In the genomic region with DNA sequence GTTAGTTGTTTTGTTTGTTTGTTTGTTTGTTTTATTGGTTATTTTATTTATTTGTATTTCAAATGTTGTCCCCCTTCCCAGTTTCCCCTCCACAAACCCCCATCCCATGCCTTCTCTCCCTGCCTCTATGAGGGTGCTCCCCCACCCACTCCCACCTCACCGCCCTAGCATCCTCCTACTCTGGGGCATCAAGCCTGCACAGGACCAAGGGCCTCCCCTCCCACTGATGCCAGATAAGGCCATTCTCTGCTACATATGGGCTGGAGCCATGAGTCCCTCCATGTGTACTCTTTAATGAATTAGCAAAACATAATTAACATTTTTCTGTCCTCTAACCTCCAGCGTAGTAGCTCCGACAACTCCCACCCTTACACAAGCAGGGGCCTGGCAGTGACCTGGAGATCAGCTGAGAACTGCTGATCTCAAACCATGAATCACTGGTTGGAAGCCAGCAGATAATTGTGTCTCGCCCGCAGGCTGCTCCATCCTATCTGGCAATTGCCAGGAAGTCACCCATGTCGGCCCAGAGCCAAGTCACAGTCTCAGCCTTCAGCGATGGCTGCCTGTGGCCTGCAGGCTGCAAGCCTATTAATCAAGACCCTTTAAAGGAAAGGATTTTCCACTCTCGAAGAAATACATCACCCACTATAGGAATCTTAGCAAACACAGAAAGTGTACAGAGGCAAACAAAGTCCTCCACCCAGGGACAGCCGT, we compare ENCODE assay signal across 9 mouse cellular contexts.
DNase-seq lines count a peak whose midpoint lies in the region; ATAC-seq and TF ChIP-seq lines count a peak whose summit lies in the region.
"Had no signal": no experiment of that assay in that cellular context is flagged by ENCODE, and none has a peak within 500 bp of the region (broad histone marks: within the 10 kb centered on the region; RNA-seq: fewer than 3 reads in every experiment).

No protein-coding gene starts in this region.

- WGBS in stomach, postnatal 0 days: 25% methylated on average over 9 of the region's 9 CpGs

- no peak for TF ChIP-seq CTCF in stomach, postnatal 0 days (IDR thresholded peaks at IDR 0.05; ENCODE audit: low read depth)
- TF ChIP-seq CTCF in layer of hippocampus, adult 2 months (conservative IDR thresholded peaks at IDR 0.05): no peak

- H3K27me3 ChIP-seq in stomach, postnatal 0 days (ENCODE audit: control insufficient read depth, insufficient read depth, low read length): no peaks in the 10 kb centered on the region
- H3K27me3 ChIP-seq: liver, embryonic 15.5 days had no signal

- no peaks in the 10 kb centered on the region for H3K4me1 ChIP-seq in stomach, postnatal 0 days (replicated peaks; ENCODE audit: control insufficient read depth, insufficient read depth)
- H3K4me1 ChIP-seq: liver, embryonic 15.5 days had no signal

- no peak overlapping the region for H3K27ac ChIP-seq in stomach, postnatal 0 days (replicated peaks)
- no peak overlapping the region for H3K27ac ChIP-seq in layer of hippocampus, adult 2 months
- H3K27ac ChIP-seq: liver, embryonic 15.5 days had no signal

- DNase-seq in embryo, embryonic 11 days: peak; percentile 19
- no peak for DNase-seq in embryo, embryonic 10 days (ENCODE audit: low spot score)
- peak; percentile 33 for DNase-seq in right cerebral cortex, postnatal 4 days
- no peak for DNase-seq in right cerebral cortex, adult 18-20 months
- DNase-seq in heart, postnatal 10 days: peak; percentile 70 to 79
- DNase-seq in stomach, postnatal 0 days (ENCODE audit: low spot score): peak; percentile 23
- no peak for DNase-seq in layer of hippocampus, adult 2 months (ENCODE audit: low spot score in 2 of 2)
- no peak for DNase-seq in left cerebral cortex, postnatal 36 days (ENCODE audit: low spot score in 2 of 2)

- H3K36me3 ChIP-seq in stomach, postnatal 0 days (ENCODE audit: control insufficient read depth, insufficient read depth, low read length): no peaks in the 10 kb centered on the region
- H3K36me3 ChIP-seq: liver, embryonic 15.5 days had no signal

- no peak overlapping the region for H3K4me3 ChIP-seq in stomach, postnatal 0 days (ENCODE audit: low read depth, low read length)
- H3K4me3 ChIP-seq in layer of hippocampus, adult 2 months: no peak overlapping the region
- H3K4me3 ChIP-seq: liver, embryonic 15.5 days had no signal

- intact Hi-C loops in heart, postnatal 10 days (cut with DNase I): no loop called here
- intact Hi-C loops in left cerebral cortex, postnatal 36 days (cut with DNase I): no loop called here

- peak; percentile 44; the same call in 1 of the 2 replicates for ATAC-seq in stomach, postnatal 0 days (ENCODE audit: low FRiP score, low TSS enrichment)

- H3K9me3 ChIP-seq in stomach, postnatal 0 days (ENCODE audit: control insufficient read depth, low read length): no peaks in the 10 kb centered on the region
- H3K9me3 ChIP-seq: liver, embryonic 15.5 days had no signal

- H3K4me2 ChIP-seq in stomach, postnatal 0 days (replicated peaks; ENCODE audit: low read depth): no peak overlapping the region
- H3K4me2 ChIP-seq: liver, embryonic 15.5 days had no signal

- no peak overlapping the region for H3K9ac ChIP-seq in stomach, postnatal 0 days (ENCODE audit: low read length)
- H3K9ac ChIP-seq: liver, embryonic 15.5 days had no signal

- no peak for TF ChIP-seq EP300 in stomach, postnatal 0 days (optimal IDR thresholded peaks at IDR 0.05)

Comparison
In these comparisons a context has a peak if more than half of its experiments do, and no peak if none do; other contexts are left out.
1. DNase-seq: peak in embryo, embryonic 11 days (single experiment), right cerebral cortex, postnatal 4 days (single experiment), heart, postnatal 10 days (2 of 2) and stomach, postnatal 0 days (single experiment); none in embryo, embryonic 10 days (single experiment), right cerebral cortex, adult 18-20 months (single experiment), layer of hippocampus, adult 2 months (0 of 2) and left cerebral cortex, postnatal 36 days (0 of 2).